Mouse (Mus musculus): ENCODE measurements around the gene Tubb2b. TPM values are rescaled to one million over a fixed set of nuclear protein-coding genes. Genes with fewer than 3 reads are reported as not detected.

The Tubb2b gene
- polyA plus RNA-seq, 1 experiment from 2014 or later = 795 TPM

- Histone ChIP-seq H3K4me1 (replicated peaks) (peaks cover 44% of the 10 kb centered on the region), H3K27ac (peak overlapping the region; percentile 40; the same call in 1 of the 2 replicates), H3K9ac (no peak overlapping the region), H3K4me3 (no peak overlapping the region), H3K36me3 (no peaks in the 10 kb centered on the region), H3K4me2 (no peak overlapping the region), H3K9me3 (no peaks in the 10 kb centered on the region), H3K27me3 (no peaks in the 10 kb centered on the region)
- ATAC-seq (ENCODE audit: low FRiP score) = no peak
- 78% methylated on average over 7 of the region's 7 CpGs for WGBS
These were observed 22.4 kb upstream of the Tubb2b start for GRCm38 (mm10) chr13:34152695-34153094.

- H3K27ac ChIP-seq = 0 out of 2 replicates have a peak overlapping the region, but pooled peaks have one; percentile 35
- H3K9me3 ChIP-seq = no peaks in the 10 kb centered on the region
- no peak overlapping the region for H3K4me2 ChIP-seq
- H3K36me3 ChIP-seq = no peaks in the 10 kb centered on the region
- peaks cover 43% of the 10 kb centered on the region for H3K4me1 ChIP-seq (replicated peaks)
- ATAC-seq (ENCODE audit: low FRiP score) = no peak
- no peak overlapping the region for H3K9ac ChIP-seq
- WGBS = 92% methylated on average over 1 of the region's 1 CpGs
- H3K4me3 ChIP-seq = no peak overlapping the region
- no peaks in the 10 kb centered on the region for H3K27me3 ChIP-seq
These were observed 21.2 kb upstream of the Tubb2b start for GRCm38 (mm10) chr13:34151425-34151824.

- 0 out of 2 replicates have a peak, but pooled peaks have one; percentile 6 for ATAC-seq (ENCODE audit: low FRiP score)
- peak overlapping the region; percentile 43 for H3K4me3 ChIP-seq
- H3K9me3 ChIP-seq = no peaks in the 10 kb centered on the region
- no peaks in the 10 kb centered on the region for H3K36me3 ChIP-seq
- peak overlapping the region; percentile 58 for H3K4me2 ChIP-seq
- no peaks in the 10 kb centered on the region for H3K27me3 ChIP-seq
- peak overlapping the region; percentile 79 for H3K9ac ChIP-seq
- peaks cover 42% of the 10 kb centered on the region for H3K4me1 ChIP-seq (replicated peaks)
- 11% methylated on average over 19 of the region's 19 CpGs for WGBS
- H3K27ac ChIP-seq = peak overlapping the region; percentile 100
These were observed 20.2 kb upstream of the Tubb2b start for GRCm38 (mm10) chr13:34150271-34151027.

GRCm38 (mm10) chr13:34149463-34150176 is 19.4 kb upstream of the Tubb2b start:
- peak overlapping the region; percentile 58 for H3K4me2 ChIP-seq
- no peaks in the 10 kb centered on the region for H3K27me3 ChIP-seq
- no peaks in the 10 kb centered on the region for H3K9me3 ChIP-seq
- 50% methylated on average over 5 of the region's 5 CpGs for WGBS
- ATAC-seq (ENCODE audit: low FRiP score) = no peak
- H3K27ac ChIP-seq = peak overlapping the region; percentile 100
- peak overlapping the region; percentile 79 for H3K9ac ChIP-seq
- peaks cover 41% of the 10 kb centered on the region for H3K4me1 ChIP-seq (replicated peaks)
- H3K36me3 ChIP-seq = no peaks in the 10 kb centered on the region
- peak overlapping the region; percentile 43 for H3K4me3 ChIP-seq

- H3K9ac ChIP-seq = peak overlapping the region; percentile 79
- ATAC-seq (ENCODE audit: low FRiP score) = peak; percentile 90
- peak overlapping the region; percentile 58 for H3K4me2 ChIP-seq
- H3K27me3 ChIP-seq = no peaks in the 10 kb centered on the region
- H3K4me1 ChIP-seq (replicated peaks) = peaks cover 34% of the 10 kb centered on the region
- H3K9me3 ChIP-seq = no peaks in the 10 kb centered on the region
- WGBS = under 1% methylated on average over 23 of the region's 23 CpGs
- H3K4me3 ChIP-seq = peak overlapping the region; percentile 43
- H3K27ac ChIP-seq = peak overlapping the region; percentile 100
- H3K36me3 ChIP-seq = no peaks in the 10 kb centered on the region
These were observed 18.6 kb upstream of the Tubb2b start for GRCm38 (mm10) chr13:34148767-34149392.

- Histone ChIP-seq H3K4me2 (peak overlapping the region; percentile 58), H3K9ac (peak overlapping the region; percentile 79), H3K27ac (peak overlapping the region; percentile 100), H3K27me3 (no peaks in the 10 kb centered on the region), H3K4me3 (peak overlapping the region; percentile 43), H3K36me3 (no peaks in the 10 kb centered on the region), H3K4me1 (replicated peaks) (peaks cover 30% of the 10 kb centered on the region), H3K9me3 (no peaks in the 10 kb centered on the region)
- WGBS = 32% methylated on average over 3 of the region's 3 CpGs
- ATAC-seq (ENCODE audit: low FRiP score) = peak; percentile 18
These were observed 17.9 kb upstream of the Tubb2b start for GRCm38 (mm10) chr13:34148181-34148580.

GRCm38 (mm10) chr13:34146916-34147315 is 16.6 kb upstream of the Tubb2b start:
- Histone ChIP-seq H3K27ac (peak overlapping the region; percentile 100), H3K36me3 (no peaks in the 10 kb centered on the region), H3K4me3 (no peak overlapping the region), H3K4me1 (replicated peaks) (peaks cover 30% of the 10 kb centered on the region), H3K27me3 (no peaks in the 10 kb centered on the region), H3K9me3 (no peaks in the 10 kb centered on the region), H3K9ac (no peak overlapping the region), H3K4me2 (no peak overlapping the region)
- 57% methylated on average over 3 of the region's 3 CpGs for WGBS
- no peak for ATAC-seq (ENCODE audit: low FRiP score)

GRCm38 (mm10) chr13:34143389-34143788 is 13.1 kb upstream of the Tubb2b start:
- ATAC-seq (ENCODE audit: low FRiP score) = no peak
- no peak overlapping the region for H3K4me3 ChIP-seq
- no peaks in the 10 kb centered on the region for H3K9me3 ChIP-seq
- 28% methylated on average over 5 of the region's 5 CpGs for WGBS
- H3K9ac ChIP-seq = no peak overlapping the region
- no peaks in the 10 kb centered on the region for H3K36me3 ChIP-seq
- peaks cover 13% of the 10 kb centered on the region for H3K4me1 ChIP-seq (replicated peaks)
- H3K4me2 ChIP-seq = no peak overlapping the region
- H3K27ac ChIP-seq = no peak overlapping the region; the same call in 1 of the 2 replicates
- no peaks in the 10 kb centered on the region for H3K27me3 ChIP-seq

GRCm38 (mm10) chr13:34136605-34137004 is 6.3 kb upstream of the Tubb2b start:
- no peak for ATAC-seq (ENCODE audit: low FRiP score)
- Histone ChIP-seq H3K27me3 (no peaks in the 10 kb centered on the region), H3K27ac (peak overlapping the region; percentile 100), H3K4me2 (no peak overlapping the region), H3K36me3 (no peaks in the 10 kb centered on the region), H3K9me3 (no peaks in the 10 kb centered on the region), H3K9ac (0 out of 2 replicates have a peak overlapping the region, but pooled peaks have one; percentile 35), H3K4me3 (no peak overlapping the region), H3K4me1 (replicated peaks) (peaks cover 54% of the 10 kb centered on the region)
- 43% methylated on average over 7 of the region's 7 CpGs for WGBS

- Histone ChIP-seq H3K27me3 (no peaks in the 10 kb centered on the region), H3K4me2 (peak overlapping the region; percentile 83), H3K4me3 (peak overlapping the region; percentile 96), H3K4me1 (replicated peaks) (peaks cover 58% of the 10 kb centered on the region), H3K9me3 (no peaks in the 10 kb centered on the region), H3K36me3 (no peaks in the 10 kb centered on the region), H3K27ac (peak overlapping the region; percentile 100), H3K9ac (peak overlapping the region; percentile 100)
- no peak for ATAC-seq (ENCODE audit: low FRiP score)
- WGBS = 14% methylated on average over 7 of the region's 7 CpGs
These were observed 4.0 kb upstream of the Tubb2b start for GRCm38 (mm10) chr13:34134276-34134675.

GRCm38 (mm10) chr13:34133326-34134071 is 3.2 kb upstream of the Tubb2b start:
- ATAC-seq (ENCODE audit: low FRiP score) = no peak
- peak overlapping the region; percentile 83 for H3K4me2 ChIP-seq
- peaks cover 58% of the 10 kb centered on the region for H3K4me1 ChIP-seq (replicated peaks)
- H3K36me3 ChIP-seq = peaks cover 3% of the 10 kb centered on the region; the same call in 1 of the 2 replicates
- H3K9me3 ChIP-seq = no peaks in the 10 kb centered on the region
- H3K27me3 ChIP-seq = no peaks in the 10 kb centered on the region
- H3K4me3 ChIP-seq = peak overlapping the region; percentile 96
- peak overlapping the region; percentile 100 for H3K9ac ChIP-seq
- peak overlapping the region; percentile 100 for H3K27ac ChIP-seq
- WGBS = 2% methylated on average over 15 of the region's 15 CpGs
